7 mouse cellular contexts compared by ENCODE assay signal in the genomic region with DNA sequence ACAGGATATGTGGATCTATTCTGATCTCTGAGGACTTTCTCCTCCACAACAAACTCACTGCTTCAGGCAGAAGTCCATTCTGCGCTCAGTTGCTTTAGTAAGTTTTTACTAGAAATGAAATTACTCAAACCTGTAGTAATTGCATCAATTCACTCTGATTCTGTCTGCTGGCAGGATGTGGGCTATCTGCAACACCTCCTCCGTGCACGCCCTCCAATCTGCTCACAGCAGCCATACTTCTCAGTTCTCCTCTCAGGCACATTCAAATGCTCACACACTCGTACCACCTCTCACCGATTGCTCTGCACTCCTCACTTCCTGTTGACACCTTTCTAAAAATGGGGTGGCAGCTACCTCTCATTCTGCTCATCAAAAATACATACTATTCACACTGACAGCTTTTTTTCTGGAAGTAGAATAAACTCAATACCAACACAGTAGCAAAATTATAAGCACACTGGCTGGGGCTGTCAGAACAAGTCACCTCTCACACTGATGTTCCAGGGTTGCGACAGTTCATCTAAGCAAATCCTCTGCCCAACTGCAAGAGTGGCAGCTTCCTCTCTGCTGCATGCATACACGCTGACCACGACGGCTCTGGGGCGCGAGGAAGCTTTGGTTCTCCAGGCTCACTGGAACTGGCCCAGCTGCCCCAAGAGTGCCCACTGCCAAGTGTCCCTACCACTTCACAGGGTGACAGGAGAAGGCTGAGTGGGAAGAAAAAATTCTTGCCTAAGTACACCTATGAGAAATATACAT. TPM values are rescaled to one million over a fixed set of nuclear protein-coding genes. Genes with fewer than 3 reads are reported as not detected.
DNase-seq lines count a peak whose midpoint lies in the region; ATAC-seq and TF ChIP-seq lines count a peak whose summit lies in the region.

No protein-coding gene starts in this region.

- 74% methylated on average over 11 of the region's 11 CpGs for WGBS in limb, embryonic 15.5 days
- WGBS in limb, embryonic 10.5 days = 84% methylated on average over 11 of the region's 11 CpGs
- WGBS in midbrain, postnatal 0 days = 70% methylated on average over 11 of the region's 11 CpGs

- H3K36me3 ChIP-seq in limb, embryonic 15.5 days = peaks cover 20% of the 10 kb centered on the region
- H3K36me3 ChIP-seq in limb, embryonic 10.5 days = peaks cover 61% of the 10 kb centered on the region
- peaks cover 11% of the 10 kb centered on the region for H3K36me3 ChIP-seq in midbrain, postnatal 0 days (ENCODE audit: insufficient read depth, low read length)

- TF ChIP-seq CTCF in midbrain, postnatal 0 days (IDR thresholded peaks at IDR 0.05) = no peak

- peaks cover 24% of the 10 kb centered on the region for H3K4me1 ChIP-seq in limb, embryonic 15.5 days
- H3K4me1 ChIP-seq in limb, embryonic 10.5 days = peaks cover 23% of the 10 kb centered on the region
- no peaks in the 10 kb centered on the region for H3K4me1 ChIP-seq in midbrain, postnatal 0 days (ENCODE audit: insufficient read depth, low read length)

- DNase-seq in limb, embryonic 10.5 days (ENCODE audit: low spot score) = no peak
- peak; percentile 30 for DNase-seq in heart, postnatal 4 days
- peak; percentile 86 for DNase-seq in thymus, postnatal 0 days (ENCODE audit: low spot score)
- DNase-seq in adrenal gland, adult (ENCODE audit: inconsistent age in 2 of 2, low spot score in 1 of 2) = no peak
- DNase-seq in midbrain, postnatal 0 days (ENCODE audit: low spot score) = no peak

- H3K4me2 ChIP-seq in limb, embryonic 15.5 days = no peak overlapping the region
- H3K4me2 ChIP-seq in midbrain, postnatal 0 days (ENCODE audit: low read depth, low read length, poor library complexity, severe bottlenecking) = no peak overlapping the region

- no peaks in the 10 kb centered on the region for H3K9me3 ChIP-seq in limb, embryonic 15.5 days
- H3K9me3 ChIP-seq in limb, embryonic 10.5 days (replicated peaks) = no peaks in the 10 kb centered on the region
- H3K9me3 ChIP-seq in midbrain, postnatal 0 days (ENCODE audit: low read length) = no peaks in the 10 kb centered on the region

- H3K27ac ChIP-seq in limb, embryonic 15.5 days = peak overlapping the region; percentile 54; the same call in 1 of the 2 replicates
- H3K27ac ChIP-seq in limb, embryonic 10.5 days = no peak overlapping the region
- H3K27ac ChIP-seq in midbrain, postnatal 0 days (ENCODE audit: low read depth, low read length) = no peak overlapping the region

- ATAC-seq in limb, embryonic 15.5 days (ENCODE audit: insufficient number of reproducible peaks, low FRiP score, low TSS enrichment, low read depth) = no peak
- ATAC-seq in megakaryocyte progenitor cell, adult 5-6 weeks (replicated peaks; ENCODE audit: poor library complexity) = peak; percentile 82
- ATAC-seq in midbrain, postnatal 0 days (ENCODE audit: low FRiP score) = no peak

- H3K9ac ChIP-seq in limb, embryonic 15.5 days = no peak overlapping the region
- no peak overlapping the region for H3K9ac ChIP-seq in midbrain, postnatal 0 days (replicated peaks; ENCODE audit: low read length, poor library complexity, severe bottlenecking)

- no peaks in the 10 kb centered on the region for H3K27me3 ChIP-seq in limb, embryonic 15.5 days
- H3K27me3 ChIP-seq in limb, embryonic 10.5 days (ENCODE audit: low read depth, poor library complexity, severe bottlenecking) = no peaks in the 10 kb centered on the region
- H3K27me3 ChIP-seq in midbrain, postnatal 0 days (ENCODE audit: insufficient read depth, low read length) = no peaks in the 10 kb centered on the region

- H3K4me3 ChIP-seq in limb, embryonic 15.5 days = no peak overlapping the region
- H3K4me3 ChIP-seq in limb, embryonic 10.5 days = no peak overlapping the region
- H3K4me3 ChIP-seq in midbrain, postnatal 0 days (ENCODE audit: low read depth, low read length) = no peak overlapping the region

RNA-seq across cellular contexts. Expression of a gene that starts 29.3 kb away (rescaled TPM):
- 23.6 and 31.1 TPM in 2 replicates for polyA plus RNA-seq in limb, embryonic 15.5 days (2015; fragmentation: Nextera tagmentation; extraction: Ambion mirVana)
- polyA plus RNA-seq in limb, embryonic 10.5 days (2016; fragmentation: Nextera tagmentation; extraction: Ambion mirVana) = 33.8 and 38.8 TPM in 2 replicates
- 10 to 100 TPM; 42.0 to 44.8 TPM for total RNA-seq in heart, postnatal 4 days (2021)
- 58.9 and 63.3 TPM in 2 replicates for total RNA-seq in megakaryocyte progenitor cell, adult 5-6 weeks (2015)
- 36.5 and 43.6 TPM in 2 replicates for total RNA-seq in megakaryocyte progenitor cell, adult 5-6 weeks (2017)
- 35.3 and 54.9 TPM in 2 replicates for polyA plus RNA-seq in thymus, postnatal 0 days (2015; fragmentation: Nextera tagmentation; extraction: Ambion mirVana)
- total RNA-seq in midbrain, postnatal 0 days (2014; rRNA removed) = 41.5 and 56.4 TPM in 2 replicates
- polyA plus RNA-seq in midbrain, postnatal 0 days (2015; fragmentation: Nextera tagmentation; extraction: Ambion mirVana) = 14.8 and 20.4 TPM in 2 replicates

Comparison
In these comparisons a context has a peak if more than half of its experiments do, and no peak if none do; other contexts are left out.
1. DNase-seq: peak in heart, postnatal 4 days (single experiment) and thymus, postnatal 0 days (single experiment); none in limb, embryonic 10.5 days (single experiment), adrenal gland, adult (0 of 2) and midbrain, postnatal 0 days (single experiment).